Mouse (Mus musculus): ENCODE results near the gene Tbxas1.

DNA sequence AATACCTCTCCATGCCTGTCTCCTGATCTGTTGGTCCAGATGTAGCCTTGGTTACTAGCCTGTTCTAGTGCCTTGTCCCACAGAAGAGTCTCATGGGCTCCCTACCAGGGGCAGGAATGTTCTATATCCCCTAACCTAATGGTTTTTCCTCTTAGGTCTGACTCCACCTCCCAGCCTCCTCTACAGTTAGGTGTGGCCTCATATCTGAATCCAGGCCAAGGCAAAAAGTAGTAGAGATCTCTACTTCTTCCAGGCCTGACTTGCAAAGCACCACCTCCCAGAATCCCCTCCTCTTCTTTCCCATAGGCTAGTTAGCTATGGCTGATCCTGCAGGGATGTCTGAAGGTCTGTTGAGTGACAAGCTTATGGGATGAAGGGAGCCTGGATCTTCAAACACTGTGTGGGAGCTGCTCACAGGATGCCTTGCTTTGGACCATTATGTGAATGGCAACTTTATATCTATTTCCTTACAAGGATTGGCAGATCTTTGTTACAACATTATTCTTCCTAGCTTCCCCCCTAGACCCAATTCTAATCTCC is 37.0 kb downstream of the Tbxas1 start:
- TF ChIP-seq CTCF (IDR thresholded peaks at IDR 0.05; ENCODE audit: low read depth) (no peak), EP300 (IDR thresholded peaks at IDR 0.05; ENCODE audit: low read depth) (no peak)

All from liver, embryonic 14.5 days (tissue).